Mouse (Mus musculus) adrenal gland, postnatal 4 days (tissue): ENCODE results near the gene Clpb. TPM values are rescaled to one million over a fixed set of nuclear protein-coding genes. Genes with fewer than 3 reads are reported as not detected.
A peak's percentile ranks its signal among the peaks of the same experiment; 100 is the strongest.
"Not testable (repeated sequence)": the region's sequence is repeated elsewhere in the genome, so short reads cannot be mapped to it uniquely, and the experiment has no call there.

ENCODE experiments used
- DNase-seq, 2 experiments: peaks; one replicate each; pipeline ENCODE4 v3.0.0; 2021 to 2022; ENCODE audit warnings: low spot score in 2 of 2, mixed read lengths in 2 of 2
- long read RNA-seq, 2 experiments: library from polyadenylated mRNA; stranded (forward); transcript quantifications; one replicate each; pipeline ENCODE4 v2.0.0; 2021
- total RNA-seq, 2 experiments: library from RNA; stranded (reverse); gene quantifications; 2 replicates each; pipeline ENCODE4 v1.2.3; 2021

The Clpb gene
- total RNA-seq, result 10 to 100 TPM; 47.3 to 51.0 TPM
- long read RNA-seq, experiment 1, full-length matches to known transcripts, result 60 of 88 reads
- long read RNA-seq, experiment 1, partial matches to known transcripts, result 20 of 88 reads
- long read RNA-seq, experiment 1, other reads (novel, unspliced or antisense), result 8 of 88 reads
- long read RNA-seq, experiment 2, full-length matches to known transcripts, result 129 of 170 reads
- long read RNA-seq, experiment 2, partial matches to known transcripts, result 28 of 170 reads
- long read RNA-seq, experiment 2, other reads (novel, unspliced or antisense), result 13 of 170 reads

DNA sequence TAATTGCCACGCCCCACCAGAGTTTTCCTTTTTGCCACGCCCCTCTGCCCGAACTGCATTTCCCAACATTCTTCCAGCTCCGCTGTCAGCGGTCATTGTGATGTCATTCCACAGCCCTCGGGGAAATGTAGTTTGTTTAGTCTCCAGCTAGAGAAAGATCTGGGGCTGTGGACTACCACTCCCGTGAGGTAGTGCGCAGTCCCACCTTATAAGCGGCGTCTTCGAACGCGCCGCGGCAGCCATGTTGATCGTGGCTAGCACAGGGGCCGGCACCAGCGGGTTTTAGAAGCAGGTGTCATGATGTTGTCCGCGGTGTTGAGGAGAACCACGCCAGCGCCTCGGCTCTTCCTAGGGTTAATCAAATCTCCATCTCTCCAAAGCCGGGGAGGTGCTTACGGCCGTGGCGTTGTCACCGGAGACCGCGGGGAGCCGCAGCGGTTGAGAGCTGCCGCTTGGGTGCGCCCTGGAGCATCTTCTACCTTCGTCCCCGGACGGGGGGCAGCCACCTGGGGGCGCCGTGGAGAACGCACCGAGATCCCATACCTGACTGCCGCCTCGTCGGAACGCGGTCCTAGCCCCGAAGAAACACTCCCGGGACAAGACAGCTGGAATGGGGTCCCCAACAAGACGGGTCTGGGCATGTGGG lies at the start of gene Clpb:
Gene Clpb (plus strand): TSS at position 120 of the 646 bp plus-strand sequence.
- DNase-seq, result peak; percentile 62 to 72

- peak in 1 of 2 experiments; percentile 30 for DNase-seq
Observed at GRCm38 (mm10) chr7:101615406-101615805, 48.0 kb upstream of the Clpb start.

DNA sequence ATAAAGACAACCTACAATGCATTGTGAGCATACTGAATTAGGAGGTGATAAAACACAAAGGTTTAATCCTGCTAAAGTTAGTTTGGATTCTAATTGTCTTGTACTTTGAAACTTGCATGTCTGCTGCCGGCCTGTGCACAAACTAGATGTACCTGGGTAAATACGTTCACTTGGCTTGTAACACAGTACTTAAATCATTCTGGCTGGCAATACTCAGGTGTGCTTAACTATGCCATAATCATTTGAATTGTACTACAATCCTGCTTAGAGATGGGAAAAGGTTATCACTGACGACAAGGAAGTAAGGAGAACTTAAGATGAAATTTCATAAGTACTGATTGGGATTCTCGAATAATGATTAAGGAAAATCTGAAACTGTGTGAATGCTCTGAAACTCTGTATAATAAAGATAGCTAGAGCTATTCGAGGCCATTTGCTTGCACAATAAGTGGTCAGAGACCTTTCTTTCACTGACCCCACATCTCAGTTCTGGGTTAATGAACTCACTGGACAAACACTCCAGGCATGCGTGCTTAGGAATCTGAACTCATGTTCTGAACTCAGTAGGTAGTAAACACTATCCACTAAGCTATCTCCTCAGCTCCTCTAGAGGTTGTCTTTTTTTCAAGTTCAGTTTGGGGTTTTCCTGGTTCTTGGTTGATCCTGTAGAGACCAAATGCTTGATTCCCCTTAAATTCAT lies 47.1 kb upstream of the Clpb start:
- DNase-seq, result no peak

- no peak for DNase-seq
Observed at GRCm38 (mm10) chr7:101617438-101618165, 45.8 kb upstream of the Clpb start.

- no peak for DNase-seq
Observed at GRCm38 (mm10) chr7:101618273-101618672, 45.2 kb upstream of the Clpb start.

- DNase-seq, result no peak
Observed at GRCm38 (mm10) chr7:101620373-101620772, 43.1 kb upstream of the Clpb start.

- DNase-seq, result not testable (repeated sequence)
Observed at GRCm38 (mm10) chr7:101621861-101622260, 41.6 kb upstream of the Clpb start.

DNA sequence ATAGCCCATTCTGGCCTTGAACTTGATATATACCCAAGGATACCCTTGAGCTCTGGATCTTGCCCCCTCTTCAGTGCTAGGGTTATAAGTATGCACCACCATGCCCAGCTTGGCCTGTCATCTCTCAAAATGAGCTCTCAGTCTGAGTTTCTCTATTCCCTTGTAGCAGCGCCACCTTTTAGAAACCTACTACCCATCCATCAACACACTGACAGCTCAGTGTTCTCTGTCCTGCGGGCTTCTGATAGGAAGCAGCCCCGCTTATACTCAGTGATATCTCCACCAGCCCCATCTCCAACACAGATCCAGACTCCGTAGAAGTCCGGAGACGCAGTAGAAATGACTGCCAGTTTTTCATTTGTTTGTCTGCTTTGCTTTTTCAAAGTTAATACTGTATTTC lies 39.1 kb upstream of the Clpb start:
- no peak for DNase-seq

- DNase-seq, result not testable (repeated sequence)
Observed at GRCm38 (mm10) chr7:101627166-101627565, 36.3 kb upstream of the Clpb start.

DNA sequence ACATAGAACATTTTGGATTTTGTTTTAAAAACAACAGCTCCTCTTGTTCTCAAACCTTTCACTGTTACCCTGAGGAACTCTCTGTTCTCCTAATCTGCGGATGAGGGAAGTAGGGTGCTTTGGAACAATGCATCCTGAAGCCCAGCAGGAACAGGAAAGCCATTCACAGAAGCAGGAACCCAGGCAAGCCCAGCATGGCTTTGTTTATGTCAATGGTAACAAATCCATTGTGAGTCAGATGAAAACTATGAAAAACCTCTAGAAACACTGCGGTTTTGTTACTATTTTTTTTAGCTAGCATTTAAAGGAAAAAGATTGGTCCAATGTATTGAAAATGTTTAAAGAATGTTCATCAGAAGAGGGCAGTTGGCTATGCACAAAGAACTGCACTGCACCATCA lies 35.0 kb upstream of the Clpb start:
- no peak for DNase-seq

DNA sequence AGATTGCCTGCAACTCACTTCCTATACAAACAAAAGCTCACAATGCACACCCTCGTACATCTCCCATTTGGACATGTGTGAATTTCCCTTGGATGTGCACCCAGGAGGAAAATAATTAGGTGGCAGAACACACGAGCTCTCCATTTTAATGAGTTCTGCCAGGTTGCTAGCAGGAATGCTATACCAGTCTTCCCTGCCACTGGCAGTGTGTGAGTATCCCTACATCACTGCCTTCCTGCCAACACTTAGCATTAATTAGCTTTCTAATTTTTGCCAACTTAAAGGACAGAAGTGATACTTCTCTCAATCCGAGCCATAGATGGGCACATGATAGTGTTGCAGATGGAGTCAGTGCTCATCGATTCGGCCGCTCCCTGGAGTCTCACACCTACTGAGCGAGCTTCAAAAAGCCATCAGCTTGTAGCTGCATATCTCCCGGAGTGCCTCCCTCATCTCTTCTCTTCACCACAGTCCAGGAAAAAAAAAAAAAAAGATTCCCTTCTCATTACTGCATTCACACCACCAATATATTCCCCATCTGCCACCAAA lies 29.7 kb upstream of the Clpb start:
- DNase-seq, result no peak

DNA sequence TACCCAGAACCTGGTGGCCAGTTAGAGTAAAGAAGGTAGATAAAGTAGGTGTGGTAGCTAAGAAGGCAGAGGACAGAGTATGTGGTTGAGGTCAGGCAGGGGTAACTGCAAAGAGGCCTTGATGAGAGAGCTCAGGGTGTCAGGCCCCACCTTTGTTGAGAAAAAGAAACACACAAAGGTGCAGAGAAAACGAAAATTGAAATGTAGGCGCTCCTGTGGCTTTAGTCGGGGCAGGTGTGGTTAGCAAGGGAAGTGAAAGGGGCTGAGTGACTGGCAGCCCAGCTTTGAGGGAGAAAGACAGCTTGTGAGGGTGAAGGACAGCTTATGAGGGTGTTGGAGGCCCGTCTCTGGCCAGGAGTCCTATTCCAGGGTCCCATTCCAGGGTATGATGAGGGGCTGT lies 28.9 kb upstream of the Clpb start:
- no peak for DNase-seq

GRCm38 (mm10) chr7:101636056-101636455 lies 27.4 kb upstream of the Clpb start:
- DNase-seq, result no peak

- DNase-seq, result no peak
Observed at GRCm38 (mm10) chr7:101643879-101644278, 19.6 kb upstream of the Clpb start.

DNA sequence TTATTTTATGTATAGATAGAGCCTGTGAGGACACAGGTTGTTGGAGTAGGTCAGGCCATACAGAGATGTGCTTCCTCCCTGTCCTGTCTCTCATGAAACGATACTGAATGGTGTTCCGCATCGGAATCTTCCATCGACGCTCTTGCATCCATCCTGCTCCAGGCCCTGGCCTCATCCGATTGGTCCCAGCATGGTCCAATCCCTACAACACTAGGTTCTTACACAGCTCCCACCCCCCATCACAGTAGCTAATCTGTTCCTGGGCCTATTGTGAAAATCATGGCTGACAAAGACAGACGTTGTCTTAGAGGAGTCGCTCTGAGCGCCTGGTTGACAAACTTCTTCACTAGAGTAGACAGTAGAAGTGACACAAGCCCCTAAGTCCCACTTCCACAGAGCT lies 13.7 kb upstream of the Clpb start:
- DNase-seq, result no peak

DNA sequence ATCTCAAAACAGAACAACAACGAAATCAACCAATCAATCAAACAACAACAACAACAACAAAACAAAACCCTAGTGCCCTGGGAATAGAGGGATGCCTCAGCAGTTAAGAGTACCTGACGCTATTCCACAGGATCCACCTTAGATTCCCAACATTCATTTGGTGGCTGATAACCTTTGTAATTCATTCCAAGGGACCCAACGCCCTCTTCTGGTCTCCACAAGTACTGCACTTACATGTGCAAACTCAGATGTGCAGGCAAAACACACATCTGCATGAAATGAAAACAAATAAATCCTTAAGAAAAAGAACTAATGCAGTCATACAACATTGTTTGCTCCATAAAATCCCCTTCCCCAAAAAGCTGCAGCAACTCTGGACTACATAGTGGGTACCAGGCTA lies 12.9 kb upstream of the Clpb start:
- no peak for DNase-seq

GRCm38 (mm10) chr7:101653681-101654209 lies 9.7 kb upstream of the Clpb start:
- no peak for DNase-seq

GRCm38 (mm10) chr7:101654936-101655335 lies 8.5 kb upstream of the Clpb start:
- peak in 1 of 2 experiments; percentile 25 for DNase-seq

GRCm38 (mm10) chr7:101662006-101662405 lies 1.4 kb upstream of the Clpb start:
- no peak for DNase-seq

DNA sequence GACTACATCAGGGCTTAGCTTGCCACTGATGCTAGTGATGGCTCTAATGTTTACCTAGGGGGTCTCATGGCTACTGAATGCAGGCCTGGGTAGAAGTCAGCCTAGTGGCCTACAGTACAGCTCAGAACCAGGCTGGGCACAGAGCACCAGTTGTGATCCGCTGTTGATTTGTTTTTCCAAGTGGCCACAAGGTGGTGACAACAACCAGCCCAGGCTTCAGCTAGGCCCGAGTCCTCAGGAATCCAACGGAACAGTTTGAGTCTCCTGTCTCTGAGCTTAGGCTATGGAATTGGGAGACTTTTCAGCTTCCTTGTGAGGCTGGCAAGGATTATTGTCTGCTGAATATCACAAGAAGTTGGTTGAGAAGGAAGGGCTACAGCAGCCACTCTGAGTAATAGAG lies 3.1 kb downstream of the Clpb start:
- DNase-seq, result no peak
